22 mouse cellular contexts compared by ENCODE assay signal in genomic region chr1:80088651-80089050, GRCm38 (mm10).
A peak's percentile ranks its signal among the peaks of the same experiment; 100 is the strongest.
DNase-seq lines count a peak whose midpoint lies in the region; ATAC-seq and TF ChIP-seq lines count a peak whose summit lies in the region.
"Had no signal": no experiment of that assay in that cellular context is flagged by ENCODE, and none has a peak within 500 bp of the region (broad histone marks: within the 10 kb centered on the region; RNA-seq: fewer than 3 reads in every experiment).

No protein-coding gene starts in this region.

- no peaks in the 10 kb centered on the region for H3K36me3 ChIP-seq in forebrain, embryonic 13.5 days (ENCODE audit: poor library complexity, severe bottlenecking)
- H3K36me3 ChIP-seq in forebrain, embryonic 12.5 days (replicated peaks) = no peaks in the 10 kb centered on the region
- no peaks in the 10 kb centered on the region for H3K36me3 ChIP-seq in hindbrain, embryonic 15.5 days
- H3K36me3 ChIP-seq in hindbrain, embryonic 11.5 days (ENCODE audit: control insufficient read depth, insufficient read depth, low read length) = no peaks in the 10 kb centered on the region
- no peaks in the 10 kb centered on the region for H3K36me3 ChIP-seq in neural tube, embryonic 15.5 days
- H3K36me3 ChIP-seq: embryonic facial prominence, embryonic 12.5 days; G1E; heart, embryonic 15.5 days had no signal

- H3K9me3 ChIP-seq in forebrain, embryonic 13.5 days (replicated peaks) = no peaks in the 10 kb centered on the region
- 0 out of 2 replicates have a peak, but pooled peaks cover 1% of the 10 kb centered on the region for H3K9me3 ChIP-seq in forebrain, embryonic 12.5 days
- no peaks in the 10 kb centered on the region for H3K9me3 ChIP-seq in hindbrain, embryonic 15.5 days
- H3K9me3 ChIP-seq in hindbrain, embryonic 11.5 days (ENCODE audit: control insufficient read depth, low read length) = no peaks in the 10 kb centered on the region
- H3K9me3 ChIP-seq in neural tube, embryonic 15.5 days (replicated peaks) = no peaks in the 10 kb centered on the region
- H3K9me3 ChIP-seq: embryonic facial prominence, embryonic 12.5 days; G1E; heart, embryonic 15.5 days had no signal

- H3K4me2 ChIP-seq in forebrain, embryonic 13.5 days = no peak overlapping the region
- no peak overlapping the region for H3K4me2 ChIP-seq in forebrain, embryonic 12.5 days
- H3K4me2 ChIP-seq in hindbrain, embryonic 15.5 days = no peak overlapping the region
- no peak overlapping the region for H3K4me2 ChIP-seq in hindbrain, embryonic 11.5 days (replicated peaks; ENCODE audit: low read depth, low read length)
- no peak overlapping the region for H3K4me2 ChIP-seq in neural tube, embryonic 15.5 days
- H3K4me2 ChIP-seq: embryonic facial prominence, embryonic 12.5 days; heart, embryonic 11.5 days; heart, embryonic 15.5 days had no signal

- DNase-seq in hindbrain, embryonic 11.5 days (ENCODE audit: low spot score) = no peak
- peak; percentile 28 for DNase-seq in brain, embryonic 14.5 days (ENCODE audit: low read depth)
- DNase-seq in right cerebral cortex, adult 18-20 months = no peak
- DNase-seq: adrenal gland, adult 8-10 months; B cell, adult 2 months; cerebellum, adult 11-12 months; cerebellum, adult 9-10 months; cerebellum, postnatal 25 days; forebrain, postnatal 0 days; gastrocnemius, postnatal 36 days; heart, adult 18-20 months; heart, postnatal 14 days had no signal

- no peak overlapping the region for H3K4me3 ChIP-seq in forebrain, embryonic 13.5 days
- no peak overlapping the region for H3K4me3 ChIP-seq in forebrain, embryonic 12.5 days (replicated peaks)
- no peak overlapping the region for H3K4me3 ChIP-seq in hindbrain, embryonic 15.5 days
- no peak overlapping the region for H3K4me3 ChIP-seq in hindbrain, embryonic 11.5 days (ENCODE audit: low read depth, low read length)
- no peak overlapping the region for H3K4me3 ChIP-seq in neural tube, embryonic 15.5 days (replicated peaks)
- H3K4me3 ChIP-seq: embryonic facial prominence, embryonic 12.5 days; heart, embryonic 15.5 days had no signal

- no peak overlapping the region for H3K9ac ChIP-seq in forebrain, embryonic 13.5 days
- H3K9ac ChIP-seq in forebrain, embryonic 12.5 days = no peak overlapping the region
- H3K9ac ChIP-seq in hindbrain, embryonic 15.5 days = no peak overlapping the region
- no peak overlapping the region for H3K9ac ChIP-seq in hindbrain, embryonic 11.5 days (ENCODE audit: low read depth, low read length)
- no peak overlapping the region for H3K9ac ChIP-seq in neural tube, embryonic 15.5 days (replicated peaks)
- H3K9ac ChIP-seq: embryonic facial prominence, embryonic 12.5 days; forebrain, postnatal 0 days; heart, embryonic 15.5 days had no signal

- H3K4me1 ChIP-seq in forebrain, embryonic 13.5 days = no peaks in the 10 kb centered on the region
- no peaks in the 10 kb centered on the region for H3K4me1 ChIP-seq in forebrain, embryonic 12.5 days
- H3K4me1 ChIP-seq in hindbrain, embryonic 15.5 days (replicated peaks) = no peaks in the 10 kb centered on the region
- no peaks in the 10 kb centered on the region for H3K4me1 ChIP-seq in hindbrain, embryonic 11.5 days (replicated peaks; ENCODE audit: control insufficient read depth, insufficient read depth, low read length)
- H3K4me1 ChIP-seq in neural tube, embryonic 15.5 days = peaks cover 11% of the 10 kb centered on the region; the same call in 1 of the 2 replicates
- H3K4me1 ChIP-seq: embryonic facial prominence, embryonic 12.5 days; heart, embryonic 15.5 days had no signal

- no peak for TF ChIP-seq POLR2A in brain, embryonic 14.5 days (IDR thresholded peaks at IDR 0.05; ENCODE audit: borderline replicate concordance, extremely low read depth, insufficient read depth, insufficient read length, poor library complexity, severe bottlenecking)

- H3K27me3 ChIP-seq in forebrain, embryonic 13.5 days = no peaks in the 10 kb centered on the region
- no peaks in the 10 kb centered on the region for H3K27me3 ChIP-seq in forebrain, embryonic 12.5 days
- no peaks in the 10 kb centered on the region for H3K27me3 ChIP-seq in hindbrain, embryonic 15.5 days
- H3K27me3 ChIP-seq in hindbrain, embryonic 11.5 days (ENCODE audit: control insufficient read depth, insufficient read depth, low read length) = no peaks in the 10 kb centered on the region
- no peaks in the 10 kb centered on the region for H3K27me3 ChIP-seq in neural tube, embryonic 15.5 days (replicated peaks)
- H3K27me3 ChIP-seq: embryonic facial prominence, embryonic 12.5 days; heart, embryonic 15.5 days had no signal

- H3K27ac ChIP-seq in forebrain, embryonic 13.5 days = no peak overlapping the region
- H3K27ac ChIP-seq in forebrain, embryonic 12.5 days = no peak overlapping the region
- no peak overlapping the region for H3K27ac ChIP-seq in hindbrain, embryonic 15.5 days (replicated peaks)
- no peak overlapping the region for H3K27ac ChIP-seq in hindbrain, embryonic 11.5 days (ENCODE audit: low read depth, low read length)
- no peak overlapping the region for H3K27ac ChIP-seq in neural tube, embryonic 15.5 days (replicated peaks)
- H3K27ac ChIP-seq: embryonic facial prominence, embryonic 12.5 days; heart, embryonic 15.5 days had no signal

- WGBS in forebrain, embryonic 13.5 days = 74% methylated on average over 5 of the region's 5 CpGs
- 81% methylated on average over 5 of the region's 5 CpGs for WGBS in forebrain, embryonic 12.5 days
- WGBS in hindbrain, embryonic 15.5 days = 51% methylated on average over 5 of the region's 5 CpGs
- 78% methylated on average over 5 of the region's 5 CpGs for WGBS in hindbrain, embryonic 11.5 days
- WGBS in neural tube, embryonic 15.5 days = 30% methylated on average over 5 of the region's 5 CpGs

- no peak for TF ChIP-seq CTCF in brain, embryonic 14.5 days (IDR thresholded peaks at IDR 0.05; ENCODE audit: borderline replicate concordance, extremely low read depth, insufficient read depth, insufficient read length)

- 0 out of 2 replicates have a peak, but pooled peaks have one; percentile 19 for ATAC-seq in forebrain, embryonic 13.5 days
- no peak for ATAC-seq in forebrain, embryonic 12.5 days (ENCODE audit: low FRiP score)
- peak; percentile 42; the same call in 1 of the 2 replicates for ATAC-seq in hindbrain, embryonic 15.5 days (ENCODE audit: low FRiP score, low read depth)
- ATAC-seq in hindbrain, embryonic 11.5 days (ENCODE audit: low FRiP score) = no peak
- peak; percentile 50; the same call in 1 of the 2 replicates for ATAC-seq in neural tube, embryonic 15.5 days (ENCODE audit: low FRiP score)
- ATAC-seq: CD4-positive, CD25-positive, alpha-beta regulatory T cell, adult 4 months; forebrain, postnatal 0 days; intestine, embryonic 16.5 days had no signal

Comparison
In these comparisons a context has a peak if more than half of its experiments do, and no peak if none do; other contexts are left out.
1. ATAC-seq: peak in forebrain, embryonic 13.5 days (single experiment), hindbrain, embryonic 15.5 days (single experiment) and neural tube, embryonic 15.5 days (single experiment); none in forebrain, embryonic 12.5 days (single experiment) and hindbrain, embryonic 11.5 days (single experiment).